Mouse (Mus musculus): ENCODE measurements at regions not wholly inside any gene's neighbourhood (a gene's known extent, or its start where the extent isn't known, plus 50 kb on each side); places are given as distances from the start of the nearest gene placed in this dataset.

GRCm38 (mm10) chr13:34420341-34421156, 75.6 kb upstream of the Slc22a23 start:
- TF ChIP-seq CEBPB (IDR thresholded peaks at IDR 0.05; ENCODE audit: insufficient read depth, poor library complexity, severe bottlenecking) = peak; percentile 28; the same call in 1 of the 2 replicates
- no peak for TF ChIP-seq POLR2A (IDR thresholded peaks at IDR 0.05; ENCODE audit: insufficient read length, low read depth)
- no peak for TF ChIP-seq USF1 (IDR thresholded peaks at IDR 0.05; ENCODE audit: low read depth)

Measured in myocyte (in vitro differentiated cells).